Mouse (Mus musculus) NIH3T3 (cell line): ENCODE data around the gene Fbxo2.
"Not testable (repeated sequence)": the region's sequence is repeated elsewhere in the genome, so short reads cannot be mapped to it uniquely, and the experiment has no call there.

Source experiments
- DNase-seq: peaks from one replicate; pipeline ENCODE4 v3.0.0-alpha.2; 2012; ENCODE audit warnings: low read depth

Gene Fbxo2

GRCm38 (mm10) chr4:148176603-148177002 is 16.2 kb downstream of the Fbxo2 start:
- not testable (repeated sequence) for DNase-seq

- DNase-seq: no peak
Observed at GRCm38 (mm10) chr4:148177716-148178115, 17.3 kb downstream of the Fbxo2 start.

GRCm38 (mm10) chr4:148181483-148181882 is 21.1 kb downstream of the Fbxo2 start:
- peak; percentile 9 for DNase-seq

GRCm38 (mm10) chr4:148182363-148182762 is 21.9 kb downstream of the Fbxo2 start:
- no peak for DNase-seq

DNA sequence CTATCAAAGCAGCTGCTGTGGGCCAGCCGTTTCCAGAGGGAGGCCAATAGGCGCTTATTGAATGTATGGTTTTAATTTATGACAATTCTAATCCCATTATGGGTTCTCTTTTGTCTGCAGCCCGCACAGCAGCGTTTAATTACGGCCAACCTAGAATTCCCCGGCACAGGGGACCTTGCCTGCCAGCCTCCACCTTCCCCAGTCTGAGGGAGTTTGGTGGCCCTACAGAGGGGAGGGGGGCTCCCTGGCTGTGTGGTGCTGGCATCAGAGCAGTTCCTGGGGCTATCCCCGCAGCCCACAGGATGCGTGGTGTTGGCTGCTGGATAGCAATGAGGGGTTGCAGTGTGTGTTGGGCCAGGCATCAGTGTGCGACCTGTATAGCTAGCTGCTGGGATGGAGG is 24.1 kb downstream of the Fbxo2 start:
- DNase-seq: no peak

DNA sequence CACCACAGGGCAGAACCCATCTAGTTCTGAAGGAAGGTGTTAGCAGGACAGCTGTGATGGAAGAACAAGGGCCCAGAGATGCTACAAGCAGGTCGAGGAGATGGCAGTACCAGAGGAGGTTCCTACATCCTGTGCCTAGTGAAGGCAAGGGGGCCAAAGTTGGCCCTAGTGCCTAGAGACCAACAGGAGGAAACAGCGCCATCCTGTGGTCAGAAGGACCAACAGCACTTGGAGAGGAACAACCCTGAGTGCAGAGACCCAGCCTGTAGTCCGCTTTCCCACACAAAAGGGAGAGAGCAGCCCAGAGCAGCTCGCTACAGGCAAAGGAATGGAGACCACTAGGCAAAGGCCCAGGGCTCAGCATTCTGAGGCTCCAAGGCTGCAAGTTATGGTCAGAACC is 25.4 kb downstream of the Fbxo2 start:
- DNase-seq: no peak

DNA sequence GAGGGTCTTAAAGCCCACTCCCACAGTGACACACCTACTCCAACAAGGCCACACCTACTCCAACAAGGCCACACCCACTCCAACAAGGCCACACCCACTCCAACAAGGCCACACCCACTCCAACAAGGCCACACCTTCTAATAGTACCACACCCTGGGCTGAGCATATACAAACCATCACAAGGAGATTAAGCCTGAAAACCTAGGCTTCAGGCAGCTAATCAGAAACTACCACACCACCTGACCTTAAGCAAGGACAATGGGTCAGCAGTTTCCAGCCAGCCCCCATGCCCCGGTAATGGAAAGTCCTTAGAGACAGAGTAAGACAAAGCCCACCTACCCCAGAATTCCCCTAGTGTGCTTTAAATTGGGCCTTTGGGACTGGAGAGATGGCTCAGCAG is 28.3 kb downstream of the Fbxo2 start:
- not testable (repeated sequence) for DNase-seq

DNA sequence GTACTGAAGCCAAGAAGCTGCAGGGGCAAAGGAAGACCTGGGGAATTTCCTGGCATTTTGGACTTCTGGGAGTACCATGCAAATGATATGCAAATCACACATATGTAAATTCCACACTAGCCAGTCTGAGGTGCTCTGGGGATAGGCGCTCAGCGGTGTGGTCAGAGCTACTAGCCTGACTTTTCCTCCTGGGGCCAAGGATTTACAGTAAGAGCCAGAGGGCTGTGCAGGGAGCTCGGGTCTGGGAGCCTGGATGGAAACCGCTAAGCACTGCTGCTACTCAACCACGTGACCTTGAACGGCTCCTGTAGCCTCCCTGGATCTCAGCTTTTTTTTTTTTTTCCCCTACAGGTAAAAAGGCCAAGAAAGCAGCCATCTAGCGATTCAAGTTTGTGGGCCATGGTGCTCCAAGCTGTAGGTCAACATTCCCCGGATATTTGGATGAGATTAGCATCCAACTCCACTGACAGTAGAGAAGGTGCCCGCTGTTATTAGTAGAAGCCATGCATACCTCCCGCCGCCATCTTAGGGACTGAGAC is 32.4 kb downstream of the Fbxo2 start:
- no peak for DNase-seq

GRCm38 (mm10) chr4:148194400-148194799 is 34.0 kb downstream of the Fbxo2 start:
- DNase-seq: no peak

DNA sequence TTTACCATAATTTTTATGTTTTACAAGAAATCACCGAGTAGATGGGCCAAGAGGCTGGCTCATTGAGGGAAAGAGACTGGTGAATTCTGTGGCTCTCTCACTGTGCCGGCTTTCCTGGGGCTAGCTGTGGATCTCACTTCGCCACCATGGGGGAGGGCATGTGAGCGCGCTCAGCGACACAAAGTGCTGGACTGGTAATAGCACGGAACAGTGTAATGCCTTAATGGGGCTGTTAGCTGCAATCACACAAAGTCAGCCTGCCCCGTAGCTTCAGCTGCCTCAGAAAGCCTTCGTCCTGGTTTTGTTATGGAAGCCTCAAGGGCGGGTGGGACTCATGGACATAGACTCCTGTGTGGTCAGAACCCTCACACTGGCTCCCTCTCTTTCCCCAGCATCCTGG is 38.3 kb downstream of the Fbxo2 start:
- DNase-seq: no peak

DNA sequence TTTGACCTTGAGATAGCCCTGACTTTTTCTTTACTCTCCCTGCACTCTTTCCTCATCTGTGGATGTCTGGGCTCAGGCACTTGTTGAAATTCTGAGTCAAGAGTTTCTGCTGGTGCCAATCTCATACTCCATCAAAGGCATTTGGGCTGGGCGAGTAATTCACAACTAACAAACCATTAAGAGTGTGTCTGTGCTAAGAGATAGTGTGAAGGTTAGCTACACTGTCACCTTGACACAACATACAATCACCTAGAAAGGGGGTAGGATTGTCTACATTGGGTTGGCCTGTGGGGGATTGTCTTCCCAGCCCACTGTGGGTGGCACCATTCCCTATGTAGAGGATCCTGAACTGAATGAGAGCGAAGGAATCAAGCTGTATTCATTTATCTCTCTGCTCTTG is 43.1 kb downstream of the Fbxo2 start:
- no peak for DNase-seq

GRCm38 (mm10) chr4:148204061-148204872 is 43.8 kb downstream of the Fbxo2 start:
- DNase-seq: no peak

- no peak for DNase-seq
Observed at GRCm38 (mm10) chr4:148204873-148205232, 44.4 kb downstream of the Fbxo2 start.

- no peak for DNase-seq
Observed at GRCm38 (mm10) chr4:148214460-148215136, 54.2 kb downstream of the Fbxo2 start.

DNA sequence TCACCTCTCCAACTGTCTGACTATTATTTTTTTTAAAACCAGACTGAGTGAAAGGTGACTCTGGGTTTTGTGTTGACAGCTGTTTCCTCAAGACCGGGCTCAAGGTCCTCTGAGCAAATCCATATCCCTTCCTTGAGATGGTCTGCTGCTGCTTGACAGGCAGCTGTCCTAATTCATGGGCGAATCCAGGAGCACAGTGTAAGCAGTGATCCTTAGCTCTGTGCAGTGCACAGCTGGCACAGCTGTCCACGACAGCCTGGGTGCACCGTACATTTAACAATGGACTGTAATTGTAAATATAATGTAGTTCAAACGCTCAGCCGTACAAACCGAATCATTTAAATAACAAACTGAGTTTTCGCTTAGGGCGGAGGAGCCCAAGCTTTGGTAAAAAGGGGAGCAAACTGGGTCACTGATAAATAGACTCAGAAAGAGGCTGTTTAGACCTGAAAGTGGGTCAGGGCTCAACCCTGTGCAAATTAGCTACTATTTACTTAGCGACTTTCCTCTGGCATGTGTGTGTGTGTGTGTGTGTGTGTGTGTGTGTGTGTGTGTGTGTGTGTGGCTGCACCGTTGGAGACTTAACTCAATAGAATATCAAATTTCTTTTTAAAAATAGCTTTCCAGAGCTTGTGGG is 55.0 kb downstream of the Fbxo2 start:
- DNase-seq: no peak
